Mouse (Mus musculus) CD4-positive helper T cell, adult 2 months (primary cell): ENCODE measurements around the gene Slc35e1.

Source experiments
- DNase-seq: peaks from one replicate; pipeline ENCODE4 v3.0.0-alpha.2; 2012; ENCODE audit warnings: low read depth, missing footprints, low spot score

The Slc35e1 gene

DNA sequence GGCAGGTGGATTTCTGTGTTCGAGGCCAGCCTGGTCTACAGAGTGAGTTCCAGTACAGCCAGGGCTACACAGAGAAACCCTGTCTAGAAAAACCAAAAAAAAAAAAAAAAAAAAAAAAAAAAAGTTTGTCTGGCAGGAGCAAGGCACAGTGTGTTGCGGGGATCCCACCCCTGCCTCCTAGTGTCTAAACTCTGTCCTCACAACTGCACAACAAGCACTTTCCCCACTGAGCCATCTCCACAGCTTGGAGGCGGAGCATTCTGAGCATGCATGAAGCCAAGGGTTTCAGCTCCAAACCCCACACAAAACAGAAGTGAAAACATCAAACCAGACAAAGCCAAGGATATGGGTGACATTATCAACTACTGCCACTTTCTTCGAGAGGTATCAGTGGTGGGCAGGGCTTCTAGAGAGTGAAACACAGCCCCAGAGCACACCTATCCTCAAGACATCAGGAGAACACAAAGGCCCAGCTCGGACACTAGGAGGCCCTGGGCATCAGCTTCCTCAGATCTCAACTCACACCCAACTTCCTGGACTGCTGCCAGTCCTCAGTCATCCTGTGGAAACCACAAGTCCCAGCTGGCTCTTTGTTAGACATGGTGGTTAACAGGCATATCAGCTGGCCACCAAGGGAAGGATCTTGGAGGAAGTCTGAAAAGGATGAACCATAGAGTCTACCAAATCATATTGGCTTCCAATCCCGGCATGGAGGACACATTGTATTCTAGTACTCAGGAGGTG lies 6.8 kb downstream of the Slc35e1 start:
- peak; percentile 31 for DNase-seq

DNA sequence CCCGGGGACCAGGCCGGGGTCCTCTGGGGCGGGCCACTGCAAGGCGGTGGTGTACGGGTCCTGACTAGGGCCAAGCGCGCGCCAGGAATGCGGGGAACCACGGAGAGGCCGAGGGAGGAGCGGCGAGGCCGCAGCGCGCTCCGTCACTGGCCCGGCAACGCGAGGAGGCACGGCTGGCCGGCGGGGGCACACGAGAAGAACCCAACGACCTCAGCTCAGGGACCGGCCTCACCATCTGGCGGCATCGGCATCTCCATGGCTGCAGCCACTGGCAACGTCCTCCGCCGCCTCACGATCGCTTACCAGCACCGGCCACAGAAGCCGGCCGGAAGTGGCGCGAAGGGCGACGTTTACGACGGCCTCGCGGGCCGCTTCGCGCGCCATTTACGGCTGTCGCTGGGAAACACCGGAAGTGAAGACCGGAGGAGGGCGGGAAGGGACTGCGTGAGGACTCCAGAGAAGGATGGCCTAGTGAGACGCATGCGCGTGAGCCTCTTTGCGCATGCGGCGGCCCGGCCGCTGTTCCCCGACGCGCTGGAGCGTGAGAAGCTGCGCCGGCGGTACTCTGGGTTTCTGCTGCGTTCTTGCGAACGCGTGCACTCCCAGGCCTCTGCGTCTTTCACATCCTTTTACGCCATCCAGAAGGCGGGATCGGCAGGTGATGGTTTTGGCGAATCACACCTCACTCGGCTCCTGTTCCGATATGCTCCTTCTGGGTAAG lies 17.4 kb downstream of the Slc35e1 start, which contains the start of gene Cherp:
TSS of gene Cherp (minus strand) at position 401 of the 721 bp plus-strand sequence.
- peak; percentile 99 for DNase-seq

GRCm38 (mm10) chr8:72470684-72471083 lies 21.7 kb downstream of the Slc35e1 start:
- DNase-seq: no peak

GRCm38 (mm10) chr8:72469984-72470383 lies 22.4 kb downstream of the Slc35e1 start:
- DNase-seq: no peak

DNA sequence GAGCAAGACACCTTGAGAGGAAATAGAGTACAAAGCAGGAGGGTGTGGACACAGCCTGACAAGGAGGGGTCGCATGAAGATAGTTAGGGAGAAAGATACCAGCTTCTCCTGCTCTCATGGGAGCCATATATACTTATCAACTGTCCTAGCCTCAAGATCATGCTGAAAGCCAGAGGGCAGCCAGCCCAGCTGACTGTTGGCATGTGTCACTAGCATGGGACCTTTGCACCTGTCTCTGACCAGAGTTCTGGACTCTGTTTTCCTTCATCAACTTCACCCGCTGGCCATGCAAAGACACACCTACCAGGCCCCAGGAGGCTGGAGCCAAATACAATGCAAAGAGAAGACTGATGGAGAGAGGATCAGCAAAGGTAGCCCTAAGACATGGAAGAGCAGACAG lies 23.2 kb downstream of the Slc35e1 start:
- no peak for DNase-seq

GRCm38 (mm10) chr8:72464211-72464610 lies 28.2 kb downstream of the Slc35e1 start:
- DNase-seq: no peak

DNA sequence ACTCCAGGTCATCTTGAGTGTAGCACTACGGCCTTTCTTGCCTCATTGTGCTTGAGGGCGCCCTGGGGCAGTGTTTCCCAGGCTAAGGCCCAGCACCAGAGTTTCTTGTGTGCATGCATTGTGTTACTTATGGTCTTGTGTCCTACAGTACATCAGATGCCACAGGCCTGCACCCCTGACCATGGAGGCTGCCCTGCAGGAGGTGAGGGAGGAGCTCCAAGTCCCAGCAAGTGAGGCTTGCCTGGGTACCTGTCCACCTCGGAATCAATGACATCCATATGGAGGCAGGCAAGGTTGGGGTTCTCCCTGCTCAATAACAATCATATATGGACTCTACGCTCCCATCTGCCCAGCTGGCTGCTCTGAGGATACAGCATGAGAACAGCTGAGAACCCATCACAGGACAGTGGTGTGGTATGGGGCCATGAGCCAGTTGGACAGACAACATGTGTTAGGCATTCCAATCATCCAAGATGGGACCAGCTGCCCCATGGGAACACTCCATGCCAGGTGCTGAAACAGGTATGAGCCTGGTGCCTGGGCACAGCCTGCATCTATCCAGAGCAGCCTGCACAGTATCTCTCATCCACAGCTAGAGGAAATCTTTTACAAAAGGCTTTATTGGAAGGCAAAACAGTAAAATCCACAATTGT lies 32.4 kb downstream of the Slc35e1 start:
- DNase-seq: no peak

- DNase-seq: no peak
Measured at GRCm38 (mm10) chr8:72458457-72458856, 34.0 kb downstream of the Slc35e1 start.

DNA sequence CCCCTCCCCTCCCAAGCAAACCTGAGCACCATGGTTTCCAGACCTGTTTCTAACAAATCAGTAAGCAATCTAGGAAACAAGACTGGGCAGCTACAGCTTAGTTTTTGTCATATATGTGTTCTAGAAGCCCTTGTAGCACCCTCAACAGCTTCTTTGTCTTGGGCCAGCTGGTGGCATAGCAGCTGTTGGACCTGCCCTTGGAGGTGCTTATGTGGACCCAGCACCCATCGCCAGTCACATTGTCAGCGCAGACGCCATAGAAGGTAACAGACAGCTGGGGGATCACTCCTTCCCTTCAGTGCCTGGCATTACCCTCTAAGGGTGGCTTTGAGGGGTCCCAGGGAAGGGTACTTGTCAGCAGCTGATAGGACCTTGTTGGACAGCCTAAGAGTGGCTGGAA lies 34.6 kb downstream of the Slc35e1 start:
- no peak for DNase-seq

- no peak for DNase-seq
Measured at GRCm38 (mm10) chr8:72455317-72455716, 37.1 kb downstream of the Slc35e1 start.

DNA sequence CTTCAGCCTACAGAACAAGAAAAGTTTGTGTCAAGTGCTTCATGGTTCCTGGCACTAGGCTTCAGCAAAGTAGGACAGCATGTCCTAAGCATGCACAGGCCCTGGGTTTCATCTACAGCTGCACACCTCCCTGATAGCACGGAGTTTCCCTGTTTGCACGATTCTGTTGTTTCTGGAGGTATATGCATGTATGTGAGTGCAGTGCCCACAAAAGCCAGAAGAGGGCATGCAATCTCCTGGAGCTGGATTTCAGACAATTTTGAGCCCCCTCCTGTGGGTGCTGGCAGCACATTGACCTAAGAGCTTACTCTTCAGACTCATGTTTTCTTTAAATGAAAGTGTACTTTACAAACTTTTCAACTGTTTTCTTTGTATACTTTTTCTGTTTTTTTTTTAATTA lies 38.5 kb downstream of the Slc35e1 start:
- DNase-seq: no peak

GRCm38 (mm10) chr8:72451516-72451915 lies 40.9 kb downstream of the Slc35e1 start:
- no peak for DNase-seq

- DNase-seq: no peak
Measured at GRCm38 (mm10) chr8:72445071-72445470, 47.3 kb downstream of the Slc35e1 start.

- DNase-seq: no peak
Measured at GRCm38 (mm10) chr8:72443994-72444350, 48.4 kb downstream of the Slc35e1 start.

- peak; percentile 97 for DNase-seq
Measured at GRCm38 (mm10) chr8:72443338-72443993, 48.9 kb downstream of the Slc35e1 start, which contains the start of the genes Calr3 and 1700030K09Rik. Calr3 (minus strand) TSS chr8:72443870. 1700030K09Rik (plus strand) TSS chr8:72443880.

GRCm38 (mm10) chr8:72438248-72439015 lies 54.0 kb downstream of the Slc35e1 start:
- DNase-seq: no peak

DNA sequence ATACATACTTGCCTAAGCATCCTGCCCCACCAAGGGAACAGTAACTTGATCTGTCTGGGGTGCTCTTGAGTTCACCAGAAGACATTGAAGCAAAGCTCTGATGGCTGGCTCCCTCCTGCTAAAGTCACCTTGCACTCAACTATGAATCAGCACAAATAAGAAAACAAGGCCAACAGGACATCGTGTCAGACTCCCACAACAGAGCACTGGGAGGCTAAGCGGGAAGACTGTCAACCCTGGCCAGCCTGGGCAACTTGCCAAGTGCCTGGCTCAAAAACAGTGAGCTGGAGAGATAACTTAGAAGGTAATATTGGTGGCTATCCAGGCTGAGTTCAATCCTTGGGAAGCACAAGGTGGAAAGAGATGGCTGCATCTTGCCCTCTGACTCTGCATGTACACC lies 57.5 kb downstream of the Slc35e1 start:
- DNase-seq: no peak
